Mouse (Mus musculus): ENCODE measurements around the gene Foxi1. TPM values are rescaled to one million over a fixed set of nuclear protein-coding genes. Genes with fewer than 3 reads are reported as not detected.

Gene Foxi1
- polyA plus RNA-seq, 1 experiment from 2014 or later = not detected

- no peaks in the 10 kb centered on the region for H3K27me3 ChIP-seq (ENCODE audit: control insufficient read depth, insufficient read depth, low read depth, low read length)
- no peak for ATAC-seq
- no peak overlapping the region for H3K27ac ChIP-seq (ENCODE audit: low read length)
- no peak overlapping the region for H3K9ac ChIP-seq (ENCODE audit: low read depth, low read length)
- H3K4me3 ChIP-seq (ENCODE audit: low read depth, low read length) = no peak overlapping the region
- WGBS = 81% methylated on average over 1 of the region's 1 CpGs
- no peaks in the 10 kb centered on the region for H3K9me3 ChIP-seq (replicated peaks; ENCODE audit: control insufficient read depth, low read length, poor library complexity, severe bottlenecking)
- no peaks in the 10 kb centered on the region for H3K4me1 ChIP-seq (ENCODE audit: control insufficient read depth, insufficient read depth, low read length)
- H3K36me3 ChIP-seq (ENCODE audit: control insufficient read depth, insufficient read depth, low read length) = no peaks in the 10 kb centered on the region
- H3K4me2 ChIP-seq (ENCODE audit: low read length) = no peak overlapping the region
Observed at GRCm38 (mm10) chr11:34171221-34171620, 36.7 kb downstream of the Foxi1 start.

- Histone ChIP-seq H3K27me3 (ENCODE audit: control insufficient read depth, insufficient read depth, low read depth, low read length) (no peaks in the 10 kb centered on the region), H3K27ac (ENCODE audit: low read length) (no peak overlapping the region), H3K9me3 (replicated peaks; ENCODE audit: control insufficient read depth, low read length, poor library complexity, severe bottlenecking) (no peaks in the 10 kb centered on the region), H3K4me1 (ENCODE audit: control insufficient read depth, insufficient read depth, low read length) (no peaks in the 10 kb centered on the region), H3K4me3 (ENCODE audit: low read depth, low read length) (no peak overlapping the region), H3K4me2 (ENCODE audit: low read length) (no peak overlapping the region), H3K9ac (ENCODE audit: low read depth, low read length) (no peak overlapping the region), H3K36me3 (ENCODE audit: control insufficient read depth, insufficient read depth, low read length) (no peaks in the 10 kb centered on the region)
- 13% methylated on average over 5 of the region's 5 CpGs for WGBS
- ATAC-seq = no peak
Observed at GRCm38 (mm10) chr11:34169464-34169894, 38.4 kb downstream of the Foxi1 start.

- Histone ChIP-seq H3K27me3 (ENCODE audit: control insufficient read depth, insufficient read depth, low read depth, low read length) (no peaks in the 10 kb centered on the region), H3K4me3 (ENCODE audit: low read depth, low read length) (no peak overlapping the region), H3K4me2 (ENCODE audit: low read length) (no peak overlapping the region), H3K36me3 (ENCODE audit: control insufficient read depth, insufficient read depth, low read length) (no peaks in the 10 kb centered on the region), H3K9ac (ENCODE audit: low read depth, low read length) (no peak overlapping the region), H3K27ac (ENCODE audit: low read length) (no peak overlapping the region), H3K4me1 (ENCODE audit: control insufficient read depth, insufficient read depth, low read length) (no peaks in the 10 kb centered on the region), H3K9me3 (replicated peaks; ENCODE audit: control insufficient read depth, low read length, poor library complexity, severe bottlenecking) (no peaks in the 10 kb centered on the region; the same call in 1 of the 2 replicates)
- ATAC-seq = no peak
- WGBS = 92% methylated on average over 4 of the region's 4 CpGs
Observed at GRCm38 (mm10) chr11:34166392-34166791, 41.5 kb downstream of the Foxi1 start.

GRCm38 (mm10) chr11:34165278-34165677, 42.6 kb downstream of the Foxi1 start:
- ATAC-seq = no peak
- H3K4me1 ChIP-seq (ENCODE audit: control insufficient read depth, insufficient read depth, low read length) = no peaks in the 10 kb centered on the region
- no peak overlapping the region for H3K9ac ChIP-seq (ENCODE audit: low read depth, low read length)
- no peak overlapping the region for H3K4me3 ChIP-seq (ENCODE audit: low read depth, low read length)
- no peak overlapping the region for H3K27ac ChIP-seq (ENCODE audit: low read length)
- no peaks in the 10 kb centered on the region for H3K27me3 ChIP-seq (ENCODE audit: control insufficient read depth, insufficient read depth, low read depth, low read length)
- WGBS = 97% methylated on average over 11 of the region's 11 CpGs
- no peaks in the 10 kb centered on the region; the same call in 1 of the 2 replicates for H3K9me3 ChIP-seq (replicated peaks; ENCODE audit: control insufficient read depth, low read length, poor library complexity, severe bottlenecking)
- H3K36me3 ChIP-seq (ENCODE audit: control insufficient read depth, insufficient read depth, low read length) = no peaks in the 10 kb centered on the region
- H3K4me2 ChIP-seq (ENCODE audit: low read length) = no peak overlapping the region

- H3K9me3 ChIP-seq (replicated peaks; ENCODE audit: control insufficient read depth, low read length, poor library complexity, severe bottlenecking) = no peaks in the 10 kb centered on the region; the same call in 1 of the 2 replicates
- WGBS = 76% methylated on average over 9 of the region's 9 CpGs
- no peak for ATAC-seq
Observed at GRCm38 (mm10) chr11:34158916-34159315, 49.0 kb downstream of the Foxi1 start.

GRCm38 (mm10) chr11:34155235-34155634, 52.7 kb downstream of the Foxi1 start:
- Histone ChIP-seq H3K4me3 (ENCODE audit: low read depth, low read length) (no peak overlapping the region), H3K9me3 (replicated peaks; ENCODE audit: control insufficient read depth, low read length, poor library complexity, severe bottlenecking) (no peaks in the 10 kb centered on the region), H3K9ac (ENCODE audit: low read depth, low read length) (no peak overlapping the region), H3K4me2 (ENCODE audit: low read length) (no peak overlapping the region), H3K4me1 (ENCODE audit: control insufficient read depth, insufficient read depth, low read length) (no peaks in the 10 kb centered on the region), H3K27ac (ENCODE audit: low read length) (no peak overlapping the region), H3K36me3 (ENCODE audit: control insufficient read depth, insufficient read depth, low read length) (no peaks in the 10 kb centered on the region), H3K27me3 (ENCODE audit: control insufficient read depth, insufficient read depth, low read depth, low read length) (no peaks in the 10 kb centered on the region)
- WGBS = 82% methylated on average over 7 of the region's 7 CpGs
- ATAC-seq = no peak

More at GRCm38 (mm10) chr11:34158916-34159315, 49.0 kb downstream of the Foxi1 start:
- Histone ChIP-seq H3K4me3 (ENCODE audit: low read depth, low read length) (no peak overlapping the region), H3K9ac (ENCODE audit: low read depth, low read length) (no peak overlapping the region), H3K36me3 (ENCODE audit: control insufficient read depth, insufficient read depth, low read length) (no peaks in the 10 kb centered on the region), H3K4me1 (ENCODE audit: control insufficient read depth, insufficient read depth, low read length) (no peaks in the 10 kb centered on the region), H3K27ac (ENCODE audit: low read length) (no peak overlapping the region), H3K4me2 (ENCODE audit: low read length) (no peak overlapping the region), H3K27me3 (ENCODE audit: control insufficient read depth, insufficient read depth, low read depth, low read length) (no peaks in the 10 kb centered on the region)

Other genes with a start within 250 kb of the Foxi1 start
- gene Kcnmb1, start 245.1 kb downstream of the Foxi1 start, polyA plus RNA-seq (2015; fragmentation: Nextera tagmentation; extraction: Ambion mirVana) = 0.20 TPM in 2 replicates
- gene Kcnip1, start 214.9 kb downstream of the Foxi1 start, polyA plus RNA-seq (2015; fragmentation: Nextera tagmentation; extraction: Ambion mirVana) = 107 and 112 TPM in 2 replicates
- 2.5 and 3.2 TPM in 2 replicates for gene Lcp2, start 161.2 kb downstream of the Foxi1 start, polyA plus RNA-seq (2015; fragmentation: Nextera tagmentation; extraction: Ambion mirVana)
- gene 4930469K13Rik, start 109.5 kb downstream of the Foxi1 start, polyA plus RNA-seq (2015; fragmentation: Nextera tagmentation; extraction: Ambion mirVana) = not detected in 2 replicates
- 6.2 and 6.6 TPM in 2 replicates for gene Fam196b, start 106.7 kb upstream of the Foxi1 start, polyA plus RNA-seq (2015; fragmentation: Nextera tagmentation; extraction: Ambion mirVana)

Data from midbrain, embryonic 16.5 days (tissue).